Mouse (Mus musculus) midbrain, embryonic 16.5 days (tissue): ENCODE data around the gene Vmn1r213. TPM values are rescaled to one million over a fixed set of nuclear protein-coding genes. Genes with fewer than 3 reads are reported as not detected.

ENCODE experiments used
- polyA plus RNA-seq: library from polyadenylated mRNA; unstranded; fragments of >200 nt; fragmentation: Nextera tagmentation; extraction: Ambion mirVana; gene quantifications from 2 replicates; pipeline ENCODE4 v1.2.1, GENCODE M21; 2015

Gene Vmn1r213
- polyA plus RNA-seq, 1 experiment from 2014 or later: not detected

Other genes with a start within 250 kb of the Vmn1r213 start
- gene Vmn1r208, start 230.3 kb upstream of the Vmn1r213 start, polyA plus RNA-seq: not detected in 2 replicates
- gene Vmn1r209, start 198.0 kb upstream of the Vmn1r213 start, polyA plus RNA-seq: not detected in 2 replicates
- not detected in 2 replicates for gene Vmn1r210, start 176.3 kb upstream of the Vmn1r213 start, polyA plus RNA-seq
- gene Vmn1r211, start 150.1 kb upstream of the Vmn1r213 start, polyA plus RNA-seq: not detected in 2 replicates
- gene Vmn1r212, start 123.5 kb upstream of the Vmn1r213 start, polyA plus RNA-seq: not detected in 2 replicates
- not detected in 2 replicates for gene Vmn1r214, start 22.8 kb downstream of the Vmn1r213 start, polyA plus RNA-seq
- gene Vmn1r215, start 60.4 kb downstream of the Vmn1r213 start, polyA plus RNA-seq: not detected in 2 replicates
- gene Vmn1r217, start 110.6 kb downstream of the Vmn1r213 start, polyA plus RNA-seq: not detected in 2 replicates
- gene Vmn1r218, start 125.5 kb downstream of the Vmn1r213 start, polyA plus RNA-seq: not detected in 2 replicates
- not detected in 2 replicates for gene Vmn1r219, start 151.7 kb downstream of the Vmn1r213 start, polyA plus RNA-seq
- gene Vmn1r220, start 180.3 kb downstream of the Vmn1r213 start, polyA plus RNA-seq: not detected in 2 replicates
- not detected in 2 replicates for gene Vmn1r221, start 206.5 kb downstream of the Vmn1r213 start, polyA plus RNA-seq
- gene Vmn1r222, start 228.3 kb downstream of the Vmn1r213 start, polyA plus RNA-seq: not detected in 2 replicates
- not detected in 2 replicates for gene Vmn1r223, start 239.5 kb downstream of the Vmn1r213 start, polyA plus RNA-seq